Mouse (Mus musculus): ENCODE measurements around the gene Dnaaf2.

Gene Dnaaf2

DNA sequence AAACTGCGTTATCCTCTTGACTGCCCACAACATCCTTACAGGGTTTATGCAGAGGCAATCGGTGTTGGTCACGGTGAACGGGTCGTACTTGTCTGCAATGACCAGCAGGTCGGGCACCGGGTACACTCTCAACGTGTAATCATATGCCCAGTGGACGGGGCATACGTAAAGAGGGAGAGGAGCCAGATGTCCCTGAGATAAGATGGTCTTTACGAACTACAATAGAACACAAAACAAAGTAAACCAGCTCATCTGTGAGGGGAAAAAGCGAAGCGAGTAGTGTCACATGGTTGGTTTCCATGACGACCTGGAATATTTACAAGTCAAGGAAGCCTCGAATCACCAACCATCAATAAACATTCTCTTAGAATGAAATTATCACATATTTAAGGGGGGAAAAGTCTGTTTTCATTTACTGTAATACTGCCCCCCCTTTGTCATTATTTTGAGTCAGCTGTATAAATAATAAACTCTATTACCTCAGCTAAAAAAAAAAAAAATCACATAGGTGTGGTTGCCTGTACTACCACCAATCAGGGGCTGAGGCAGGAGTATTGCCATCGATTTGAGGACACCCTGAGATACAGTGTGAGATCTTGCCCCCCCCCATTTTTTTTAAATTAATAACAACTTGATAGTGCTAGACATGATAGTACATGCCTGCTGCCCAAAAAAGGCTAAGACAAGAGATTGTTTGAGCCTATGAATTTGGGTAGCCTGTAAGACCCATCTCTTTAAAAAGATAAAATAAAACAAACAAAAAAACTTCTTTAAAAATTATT, 6.0 kb upstream of the Dnaaf2 start, which contains the start of gene Gm49384:
Gene Gm49384, minus strand, starts transcription at position 216 of the 782 bp plus-strand sequence.
- in situ Hi-C loops (cut with MboI, MseI) = no loop called here

DNA sequence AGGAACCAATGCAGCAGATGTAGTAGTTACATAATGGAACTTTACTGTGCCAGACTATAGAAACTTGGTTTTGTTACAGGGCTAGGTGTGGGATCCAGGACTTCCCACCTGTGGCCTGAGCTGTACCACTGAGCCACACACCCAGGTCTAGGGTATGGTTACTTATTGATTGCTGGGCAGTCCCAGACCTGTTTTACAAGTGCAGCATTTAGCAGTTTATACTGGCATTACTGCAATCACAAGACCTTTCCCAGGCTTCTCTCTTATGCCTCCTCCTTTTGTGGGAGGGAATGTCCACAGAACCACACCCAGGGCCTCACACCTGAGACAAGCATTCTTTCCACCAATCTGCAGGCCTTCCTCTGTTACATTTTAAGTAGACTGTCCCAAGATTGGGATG, 756 bp upstream of the Dnaaf2 start:
- in situ Hi-C loops (cut with MboI, MseI) = no loop called here

DNA sequence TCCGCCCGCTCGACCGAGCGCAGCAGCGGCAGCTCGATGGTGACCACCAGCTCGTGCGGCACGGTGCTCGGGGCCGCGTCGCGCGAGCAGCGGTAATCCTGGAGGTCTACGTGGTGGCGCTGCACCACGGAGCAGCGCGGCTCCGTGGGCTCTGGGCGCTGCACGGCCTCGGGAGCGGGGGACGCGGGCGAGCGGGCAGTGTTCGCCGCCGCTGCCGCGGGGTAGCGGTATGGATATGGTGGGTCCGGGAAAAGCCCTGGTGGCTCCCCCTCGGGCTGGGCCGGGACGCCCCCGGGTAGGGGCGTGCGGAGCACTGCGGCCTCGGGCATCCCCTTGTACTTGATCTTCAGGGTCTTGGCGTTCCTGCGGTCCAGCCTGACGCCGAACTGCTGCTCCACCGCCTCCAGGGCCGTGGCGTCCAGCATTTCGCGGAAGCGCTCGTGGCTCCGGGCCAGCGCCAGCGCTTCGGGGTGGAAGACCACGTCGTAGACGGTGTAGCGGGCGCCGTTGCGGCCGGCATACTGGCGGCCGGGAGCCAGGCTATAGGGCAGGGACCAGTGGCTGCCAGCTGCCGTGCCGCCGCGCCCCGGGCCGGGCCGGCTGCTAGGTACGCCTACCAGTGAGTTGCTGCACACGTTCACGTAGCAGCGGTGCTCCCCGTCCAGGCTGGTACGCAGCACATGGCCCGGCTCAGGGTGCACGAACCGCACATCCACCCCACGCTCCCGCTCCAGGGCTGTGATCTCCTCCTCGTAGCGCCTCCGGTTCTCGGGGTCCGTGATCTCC, 658 bp downstream of the Dnaaf2 start:
- in situ Hi-C loops (cut with MboI, MseI) = no loop called here

DNA sequence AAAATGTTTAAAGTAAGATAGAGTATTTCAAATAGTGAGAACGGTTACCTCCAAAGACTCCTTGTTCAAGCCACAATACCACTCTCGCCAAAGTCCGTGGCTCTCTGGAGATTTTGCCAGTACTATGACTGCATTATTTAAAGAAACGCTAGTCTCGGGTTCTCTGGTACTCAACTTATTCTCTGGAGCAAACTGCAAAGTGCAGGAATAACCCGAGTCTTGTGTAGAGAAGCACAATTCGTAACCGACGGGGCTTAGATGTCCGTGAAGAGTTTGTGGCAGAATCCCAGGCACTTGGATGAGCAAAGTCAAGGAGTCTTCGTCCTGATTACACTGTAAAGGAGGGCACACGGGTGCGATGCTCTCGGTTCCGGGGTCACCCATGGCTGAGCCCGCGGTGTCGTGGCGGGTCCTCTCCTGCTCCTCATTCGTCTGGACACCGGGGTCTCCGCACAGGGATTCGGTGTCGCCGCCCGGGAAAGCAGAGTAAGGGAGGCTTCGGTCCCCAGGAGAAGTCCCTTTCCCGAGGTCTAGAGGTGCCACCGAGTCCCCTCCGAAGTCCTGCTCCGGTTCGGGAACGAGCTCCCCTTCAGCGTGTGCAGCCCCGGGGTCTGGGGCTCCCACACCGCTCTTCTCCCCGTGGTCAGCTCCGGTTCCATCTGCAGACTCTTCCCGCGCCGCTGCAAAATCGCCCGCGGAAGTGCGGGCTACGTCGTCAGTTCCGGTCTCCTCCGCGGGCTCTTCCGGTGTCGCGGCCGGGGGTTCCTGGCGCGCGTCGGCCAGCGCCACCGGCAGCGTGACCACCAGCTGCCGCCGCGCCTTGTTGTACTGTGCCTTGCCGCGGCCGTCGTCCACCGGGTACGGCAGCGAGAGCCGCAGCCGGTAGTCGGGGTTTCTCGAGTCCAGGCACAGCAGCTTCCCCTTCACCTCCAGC, 1.5 kb downstream of the Dnaaf2 start, which contains the start of gene Gm49383:
Gene Gm49383, minus strand, starts transcription at position 661 of the 934 bp plus-strand sequence.
- in situ Hi-C loops (cut with MboI, MseI) = no loop called here

DNA sequence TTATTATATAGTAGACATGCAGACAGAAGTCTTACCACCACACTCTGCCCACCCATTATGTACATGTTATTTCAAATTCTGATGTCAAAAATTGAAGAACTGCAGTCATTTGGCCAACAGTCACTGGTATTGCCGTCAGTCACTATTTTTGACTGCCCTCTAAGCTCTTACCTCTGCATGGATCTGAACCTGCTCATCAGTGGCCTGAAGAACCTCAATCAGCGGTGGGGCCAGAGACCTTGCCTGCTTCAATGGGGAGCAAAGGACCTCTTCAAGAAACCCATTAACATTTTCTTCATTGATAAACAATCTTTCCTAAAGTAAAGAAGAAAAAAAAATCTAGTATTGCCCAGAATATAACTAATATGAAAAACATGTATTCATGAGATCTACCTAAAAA, 5.6 kb downstream of the Dnaaf2 start:
- in situ Hi-C loops (cut with MboI, MseI) = no loop called here

DNA sequence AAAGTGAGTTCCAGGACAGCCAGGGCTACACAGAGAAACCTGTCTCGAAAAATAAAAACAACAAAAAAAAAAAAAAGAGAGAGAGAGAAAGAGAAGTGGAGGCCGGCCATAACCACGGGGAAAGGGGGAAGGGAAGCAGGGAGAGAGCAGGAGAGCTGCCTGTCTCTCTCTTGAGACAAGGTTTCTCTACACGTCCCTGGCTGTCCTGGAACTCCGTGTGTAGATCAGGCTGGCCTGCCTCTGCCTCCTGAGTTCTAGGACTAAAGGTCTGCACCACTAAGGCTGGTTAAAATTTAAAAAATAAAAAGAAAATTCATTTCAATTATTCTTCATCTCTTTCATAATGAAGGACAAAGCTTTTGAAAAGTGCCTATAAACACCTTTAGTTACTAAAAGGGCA, 6.8 kb downstream of the Dnaaf2 start:
- in situ Hi-C loops (cut with MboI, MseI) = no loop called here

DNA sequence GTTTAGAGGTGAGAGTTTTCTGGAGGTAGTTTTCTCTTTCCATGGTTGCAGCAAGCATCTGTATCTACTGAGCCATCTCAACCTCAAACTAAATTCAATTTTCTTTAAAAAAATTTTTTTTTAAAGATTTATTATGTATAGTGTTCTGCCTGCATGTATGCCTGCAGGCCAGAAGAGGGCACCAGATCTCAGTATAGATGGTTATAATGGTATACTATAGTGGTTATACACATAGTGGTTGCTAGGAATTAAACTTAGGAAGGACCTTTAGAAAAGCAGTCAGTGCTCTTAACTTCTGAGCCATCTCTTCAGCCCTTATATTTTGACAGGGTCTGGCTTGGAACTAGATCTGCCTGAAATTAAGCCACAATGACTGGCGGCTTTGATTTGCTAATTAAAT, 7.7 kb downstream of the Dnaaf2 start:
- in situ Hi-C loops (cut with MboI, MseI) = no loop called here

DNA sequence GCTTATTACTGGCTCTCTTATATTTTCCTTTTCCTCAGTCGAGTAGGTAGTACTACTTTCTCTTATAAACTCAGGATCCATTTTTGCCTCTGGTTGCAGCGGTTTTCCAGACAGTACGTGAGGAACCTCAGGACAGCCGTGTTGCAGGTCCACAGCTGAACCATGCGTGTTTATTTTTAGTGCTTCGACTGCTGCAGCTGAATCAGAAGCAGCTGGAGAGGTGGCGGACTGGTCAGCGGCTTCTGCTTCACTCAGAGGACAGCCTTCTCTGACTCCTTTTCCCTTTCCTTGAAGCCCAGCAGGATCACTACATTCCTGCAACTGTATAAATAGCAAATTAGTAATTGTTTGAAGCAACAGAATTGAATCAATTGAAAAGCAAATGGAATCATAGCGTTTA, 8.2 kb downstream of the Dnaaf2 start:
- in situ Hi-C loops (cut with MboI, MseI) = no loop called here

DNA sequence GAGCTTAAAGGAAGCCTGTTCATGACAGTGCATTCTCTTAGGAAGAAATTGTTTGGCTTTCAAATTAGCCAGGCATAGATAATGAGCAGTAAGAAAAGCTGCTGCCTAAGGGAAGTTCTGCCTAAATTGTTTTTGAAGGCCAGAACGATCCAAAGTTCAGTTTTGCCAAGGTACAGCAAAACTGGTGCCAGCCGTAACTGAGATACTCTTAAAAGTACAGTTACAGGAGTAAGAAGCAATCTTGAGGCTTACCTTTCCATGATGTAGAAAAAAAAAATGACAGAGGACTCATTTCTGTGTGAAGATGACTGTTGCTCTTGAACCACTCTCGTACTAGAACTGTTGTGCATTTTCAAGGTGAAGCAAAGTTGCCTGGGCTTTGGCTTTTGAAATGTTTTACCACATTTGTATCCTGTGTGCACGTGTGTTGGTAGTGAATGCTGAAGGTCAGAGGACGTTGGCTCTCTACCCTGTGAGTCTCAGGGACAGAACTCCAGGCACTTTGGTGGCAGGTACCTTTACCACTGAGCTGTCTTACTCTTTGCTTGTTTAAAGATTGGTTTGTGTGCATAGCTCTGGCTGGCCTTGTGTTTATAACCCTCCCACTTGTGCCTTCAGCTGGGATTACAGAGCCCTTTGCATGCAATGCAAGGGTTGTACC, 11.3 kb downstream of the Dnaaf2 start:
- in situ Hi-C loops (cut with MboI, MseI) = no loop called here

DNA sequence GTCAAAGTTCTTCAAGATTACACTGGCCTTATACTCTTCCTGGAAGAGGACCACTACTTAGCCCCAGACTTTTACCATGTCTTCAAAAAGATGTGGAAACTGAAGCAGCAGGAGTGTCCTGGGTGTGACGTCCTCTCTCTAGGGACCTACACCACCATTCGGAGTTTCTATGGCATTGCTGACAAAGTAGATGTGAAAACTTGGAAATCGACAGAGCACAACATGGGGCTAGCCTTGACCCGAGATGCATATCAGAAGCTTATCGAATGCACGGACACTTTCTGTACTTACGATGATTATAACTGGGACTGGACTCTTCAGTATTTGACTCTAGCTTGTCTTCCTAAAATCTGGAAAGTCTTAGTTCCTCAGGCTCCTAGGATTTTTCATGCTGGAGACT, 12.9 kb downstream of the Dnaaf2 start:
- in situ Hi-C loops (cut with MboI, MseI) = no loop called here

DNA sequence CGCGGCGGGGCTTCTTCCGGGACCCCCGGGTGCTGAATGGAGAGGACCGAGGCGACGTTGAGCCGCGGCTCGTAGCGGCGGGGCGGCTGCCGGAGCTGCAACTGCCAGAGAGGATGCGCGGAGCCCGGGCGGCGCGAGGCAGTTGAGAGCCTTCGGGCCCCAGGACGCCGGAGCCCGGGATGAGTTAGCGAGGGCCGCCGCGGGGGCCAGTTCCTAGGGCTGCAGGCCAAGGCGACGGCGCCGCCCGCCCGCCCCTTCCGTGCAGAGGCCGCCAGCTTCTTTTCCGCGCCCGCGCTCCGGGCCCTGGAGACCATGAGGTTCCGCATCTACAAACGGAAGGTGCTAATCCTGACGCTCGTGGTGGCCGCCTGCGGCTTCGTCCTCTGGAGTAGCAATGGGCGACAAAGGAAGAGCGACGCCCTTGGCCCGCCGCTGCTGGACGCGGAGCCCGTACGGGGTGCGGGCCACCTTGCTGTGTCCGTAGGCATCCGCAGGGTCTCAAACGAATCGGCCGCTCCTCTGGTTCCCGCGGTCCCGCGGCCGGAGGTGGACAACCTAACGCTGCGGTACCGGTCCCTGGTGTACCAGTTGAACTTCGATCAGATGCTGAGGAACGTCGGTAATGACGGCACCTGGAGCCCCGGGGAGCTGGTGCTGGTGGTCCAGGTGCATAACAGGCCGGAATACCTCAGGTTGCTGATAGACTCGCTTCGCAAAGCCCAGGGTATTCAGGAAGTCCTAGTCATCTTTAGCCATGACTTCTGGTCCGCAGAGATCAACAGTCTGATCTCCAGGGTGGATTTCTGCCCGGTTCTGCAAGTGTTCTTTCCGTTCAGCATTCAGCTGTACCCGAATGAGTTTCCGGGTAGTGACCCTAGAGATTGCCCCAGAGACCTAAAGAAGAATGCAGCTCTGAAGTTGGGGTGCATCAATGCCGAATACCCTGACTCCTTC, 13.6 kb downstream of the Dnaaf2 start:
- in situ Hi-C loops (cut with MboI, MseI) = no loop called here

DNA sequence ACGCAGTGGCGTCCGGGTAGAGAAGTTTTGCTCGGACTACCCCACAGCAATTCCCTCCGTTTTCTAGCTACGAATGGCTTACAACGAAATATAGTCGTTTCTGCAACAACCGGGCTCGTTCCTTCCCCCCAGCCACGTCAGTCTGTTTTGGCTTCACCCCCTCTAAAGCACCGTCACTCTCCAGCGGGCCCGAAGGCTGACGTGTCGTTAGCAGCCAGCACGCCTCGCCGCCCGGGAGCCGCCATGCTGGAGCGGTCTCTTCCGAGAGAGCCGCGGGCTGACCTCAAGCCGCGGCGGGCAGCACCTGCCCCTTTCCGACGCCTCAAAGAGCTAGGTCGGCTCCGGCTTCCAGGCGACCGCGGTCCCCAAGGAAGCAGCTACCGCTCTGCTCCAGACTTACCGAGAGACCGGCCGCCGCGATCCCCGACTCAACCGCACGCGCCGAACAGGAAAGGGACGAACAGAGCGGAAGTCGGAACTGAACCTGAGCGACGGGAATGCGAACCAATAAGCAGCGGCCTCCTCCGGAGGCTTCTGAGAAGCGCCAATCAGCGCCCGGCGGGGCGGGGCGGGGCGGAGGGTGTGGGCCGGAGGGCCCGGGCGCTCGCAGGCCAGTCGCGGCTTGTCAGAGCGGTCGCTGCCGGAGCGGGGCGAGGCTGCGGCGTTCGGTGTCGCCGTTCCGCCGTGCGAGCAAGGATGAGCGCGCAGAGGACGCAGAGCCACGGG, 14.5 kb downstream of the Dnaaf2 start, which contains the start of the genes Rpl36al and Mgat2:
Gene Rpl36al, minus strand, starts transcription at position 501 of the 726 bp plus-strand sequence.
Gene Mgat2, plus strand, starts transcription at position 575 of the 726 bp plus-strand sequence.
- in situ Hi-C loops (cut with MboI, MseI) = no loop called here

DNA sequence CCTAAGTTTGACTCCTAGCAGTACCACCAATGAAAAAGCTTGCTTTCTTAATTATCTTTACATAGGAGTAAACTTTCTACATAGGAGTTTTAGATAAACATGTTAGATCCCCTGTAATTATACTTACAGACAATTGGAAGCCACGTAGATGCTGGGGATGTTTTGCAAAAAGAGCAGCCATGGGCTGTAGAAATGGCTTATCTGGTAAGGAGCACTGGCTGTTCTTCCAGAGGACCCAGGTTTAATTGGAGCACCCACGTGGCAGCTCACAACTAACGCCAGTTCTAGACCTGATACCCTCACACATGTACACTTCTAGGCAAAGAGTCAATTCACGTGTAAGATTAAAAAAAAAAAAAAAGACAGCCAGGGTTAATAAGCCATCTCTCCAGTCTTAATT, 16.4 kb downstream of the Dnaaf2 start:
- in situ Hi-C loops (cut with MboI, MseI) = no loop called here

DNA sequence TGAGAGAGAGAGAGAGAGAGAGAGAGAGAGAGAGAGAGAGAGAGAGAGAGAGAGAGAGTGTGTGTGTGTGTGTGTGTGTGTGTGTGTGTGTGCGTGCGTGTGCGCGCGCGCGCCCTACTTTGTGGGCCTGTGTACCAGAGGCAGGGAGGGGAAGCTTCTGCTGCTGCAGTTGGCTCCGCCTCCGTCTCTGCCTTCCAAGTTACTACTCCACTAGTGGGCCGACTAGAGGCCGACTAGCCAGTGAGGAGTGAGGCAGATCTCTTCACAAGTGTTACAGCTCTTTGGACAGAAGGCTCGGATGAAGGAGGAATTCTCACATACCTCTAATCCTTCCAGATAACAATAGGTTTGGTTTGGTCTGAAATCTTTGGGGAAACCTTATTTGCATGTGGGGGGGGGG, 18.9 kb downstream of the Dnaaf2 start:
- in situ Hi-C loops (cut with MboI, MseI) = no loop called here

DNA sequence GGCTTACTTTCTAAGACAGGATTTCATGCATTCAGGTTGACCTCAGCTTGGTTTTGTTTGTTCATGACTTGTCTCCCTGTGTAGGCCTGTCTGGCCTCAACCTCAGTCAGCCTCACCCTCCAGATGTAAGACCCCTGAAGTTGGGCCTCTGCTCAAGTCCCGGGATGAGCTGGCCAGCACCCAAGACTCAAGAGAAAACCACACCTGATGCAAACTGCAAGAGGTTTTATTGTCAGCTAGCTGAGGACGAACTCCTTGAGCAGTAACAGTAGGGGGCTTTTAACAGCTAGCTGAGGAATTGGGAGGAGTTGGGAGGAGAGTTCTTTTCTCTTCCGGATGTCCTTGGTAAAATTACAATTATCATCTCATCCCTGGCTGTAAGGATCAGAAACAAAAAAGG, 20.7 kb downstream of the Dnaaf2 start:
- in situ Hi-C loops (cut with MboI, MseI) = no loop called here

DNA sequence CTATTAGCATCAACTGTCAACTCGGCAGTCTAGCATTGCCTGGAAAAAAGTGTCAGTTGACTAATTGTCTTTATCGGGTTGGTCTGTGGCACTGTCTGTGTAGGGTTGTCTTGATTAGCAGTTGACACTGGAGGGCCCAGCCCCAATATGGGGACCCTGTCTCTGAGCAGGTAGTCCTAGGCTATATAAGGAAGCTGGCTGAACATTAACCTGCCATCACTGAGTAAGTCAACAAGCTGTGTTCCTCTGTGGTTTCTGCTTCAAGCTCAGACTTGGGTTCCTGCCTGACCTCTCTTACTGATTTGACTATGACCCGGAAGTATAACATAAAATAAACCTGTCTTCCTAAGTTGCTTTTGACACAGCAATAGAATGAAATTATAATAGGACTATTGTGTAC, 22.3 kb downstream of the Dnaaf2 start:
- in situ Hi-C loops (cut with MboI, MseI) = no loop called here

DNA sequence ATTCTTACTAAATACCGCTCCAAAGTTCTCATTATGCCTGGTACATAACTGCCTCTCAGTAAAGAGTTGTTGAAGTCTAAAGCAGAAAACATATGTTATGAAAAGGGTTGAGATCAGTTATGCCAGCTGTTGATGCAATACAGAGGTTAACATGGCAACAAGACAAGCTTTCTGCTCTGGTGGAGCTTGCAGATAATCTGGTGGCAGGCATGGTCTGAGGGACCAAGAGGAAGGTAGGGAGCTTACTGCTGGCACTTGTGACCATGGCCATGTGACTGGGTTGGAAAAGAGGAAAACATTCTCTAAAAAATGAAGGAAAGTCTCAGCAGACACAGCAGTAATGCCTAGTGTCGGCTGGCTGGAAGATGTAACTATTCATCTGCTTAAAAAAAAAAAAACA, 26.9 kb downstream of the Dnaaf2 start:
- in situ Hi-C loops (cut with MboI, MseI) = loop anchor here (25.0 kb wide), 1 partner anchor 1791 kb away; the partner anchor contains the start of gene Psma3

DNA sequence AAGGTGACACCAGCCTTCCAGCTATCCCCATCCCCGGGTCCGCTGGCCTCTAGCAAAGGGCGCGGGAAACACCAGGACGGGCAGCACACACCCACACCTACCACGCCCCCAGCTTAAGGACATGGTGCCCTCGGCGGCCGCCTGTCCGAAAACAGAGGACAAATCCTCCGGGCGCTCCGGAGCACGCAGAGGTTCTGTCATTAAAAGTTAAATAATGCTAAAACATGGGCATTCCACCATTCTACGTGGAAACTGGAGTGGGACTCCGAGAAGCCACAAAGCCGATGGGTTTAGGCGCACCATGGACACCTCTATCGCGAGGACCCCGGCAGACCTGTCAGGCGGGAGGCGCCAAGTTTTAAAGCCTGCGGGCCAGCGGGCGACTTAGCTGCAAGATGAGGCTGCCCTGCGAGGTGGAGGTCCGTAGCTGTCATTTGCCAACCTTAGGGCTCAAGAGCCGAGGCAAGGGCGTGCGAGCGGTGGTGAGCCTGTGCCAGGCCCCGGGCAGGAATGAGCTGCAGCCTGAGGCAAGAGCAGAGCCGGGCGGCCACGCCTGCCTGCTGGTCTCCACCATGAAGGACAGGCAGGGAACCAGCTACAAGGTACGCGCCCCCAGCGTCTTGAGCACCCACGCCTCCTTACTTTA, 29.6 kb downstream of the Dnaaf2 start, which contains the start of gene Lrr1:
Gene Lrr1, plus strand, starts transcription at position 354 of the 646 bp plus-strand sequence.
- in situ Hi-C loops (cut with MboI, MseI) = loop anchor here (25.0 kb wide), 1 partner anchor 1794 kb away; the partner anchor contains the start of gene Psma3
